Mouse (Mus musculus): ENCODE results near the gene Gabre. TPM values are rescaled to one million over a fixed set of nuclear protein-coding genes. Genes with fewer than 3 reads are reported as not detected.

Gene Gabre
- total RNA-seq (2021), result under 1 TPM in 1 of 2 experiments, not detected in 1; 0.34 TPM

DNA sequence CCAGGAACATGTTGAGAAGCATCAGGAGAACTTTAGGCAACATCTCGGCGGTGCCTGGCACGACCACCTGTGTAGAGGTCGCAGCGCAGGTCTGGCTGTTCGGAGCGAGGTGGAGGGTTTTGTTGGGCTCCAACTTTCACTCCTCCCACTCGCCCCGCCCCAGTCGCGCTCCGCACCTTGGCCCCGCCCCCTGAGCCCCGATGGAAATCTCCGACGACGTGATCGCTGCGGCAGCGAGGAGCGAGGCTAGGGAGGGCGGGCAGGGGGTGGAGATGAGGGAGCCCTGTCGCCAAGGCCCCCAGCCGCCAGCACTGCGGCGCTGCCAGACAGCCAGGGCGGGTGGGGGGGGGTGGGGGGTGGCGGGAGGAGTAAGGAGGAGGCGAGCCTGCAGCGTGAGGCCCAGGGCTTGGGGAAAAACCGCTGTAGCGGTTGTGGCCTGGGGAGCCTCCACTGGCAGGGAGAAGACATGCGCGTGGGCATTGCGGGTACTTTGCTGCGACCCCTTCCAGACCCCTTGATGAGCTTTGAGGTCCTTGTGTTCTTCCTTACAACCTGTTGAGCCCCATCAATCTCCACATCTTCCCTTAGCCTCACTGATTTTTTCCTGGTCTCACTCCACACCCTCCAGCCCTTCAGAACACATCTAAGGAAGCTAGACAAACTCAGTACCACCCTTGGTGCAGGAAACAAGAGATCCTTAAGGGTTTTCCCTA is at the start of gene Gabre:
Gene Gabre, minus strand, starts transcription at position 145 of the 713 bp plus-strand sequence.
- intact Hi-C loops (cut with DNase I), result no loop called here
- peak; percentile 32 for DNase-seq

DNA sequence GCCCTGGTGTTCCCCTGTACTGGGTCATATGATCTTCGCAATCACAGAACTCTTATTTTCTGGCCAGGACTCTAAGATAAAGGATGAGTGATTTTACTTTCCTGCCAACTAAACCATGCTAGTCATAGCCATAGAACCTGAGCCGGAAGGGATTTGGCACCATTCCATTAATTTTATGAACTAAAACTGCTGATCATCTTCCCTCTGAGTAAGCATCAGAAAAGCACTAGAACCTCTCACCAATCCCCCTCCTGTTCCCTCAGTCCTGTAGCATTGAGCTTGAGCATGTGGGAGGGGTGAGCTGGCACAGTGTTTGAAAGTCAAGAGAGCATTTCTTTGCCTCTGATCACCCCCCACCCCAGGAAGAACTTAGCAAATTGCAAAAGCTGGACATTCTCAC is 23.2 kb upstream of the Gabre start:
- no peak for DNase-seq

DNA sequence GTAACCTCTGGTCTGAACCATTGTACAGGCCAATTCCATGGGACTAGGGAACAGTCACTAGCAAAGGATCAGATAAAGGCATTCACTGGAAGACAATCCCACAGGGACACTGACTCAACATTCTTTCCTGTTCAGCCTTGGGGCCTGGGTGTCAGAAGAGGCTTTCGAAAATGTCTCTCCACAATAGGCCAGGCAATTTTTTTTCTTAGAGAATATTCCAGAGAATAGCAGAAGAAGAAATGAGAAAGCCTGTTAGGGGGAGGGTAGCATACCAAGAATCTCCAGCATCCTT is 715 bp upstream of the Gabre start:
- intact Hi-C loops (cut with DNase I), result no loop called here
- no peak for DNase-seq

More for the DNA sequence above, 23.2 kb upstream of the Gabre start:
- intact Hi-C loops (cut with DNase I), result no loop called here

DNA sequence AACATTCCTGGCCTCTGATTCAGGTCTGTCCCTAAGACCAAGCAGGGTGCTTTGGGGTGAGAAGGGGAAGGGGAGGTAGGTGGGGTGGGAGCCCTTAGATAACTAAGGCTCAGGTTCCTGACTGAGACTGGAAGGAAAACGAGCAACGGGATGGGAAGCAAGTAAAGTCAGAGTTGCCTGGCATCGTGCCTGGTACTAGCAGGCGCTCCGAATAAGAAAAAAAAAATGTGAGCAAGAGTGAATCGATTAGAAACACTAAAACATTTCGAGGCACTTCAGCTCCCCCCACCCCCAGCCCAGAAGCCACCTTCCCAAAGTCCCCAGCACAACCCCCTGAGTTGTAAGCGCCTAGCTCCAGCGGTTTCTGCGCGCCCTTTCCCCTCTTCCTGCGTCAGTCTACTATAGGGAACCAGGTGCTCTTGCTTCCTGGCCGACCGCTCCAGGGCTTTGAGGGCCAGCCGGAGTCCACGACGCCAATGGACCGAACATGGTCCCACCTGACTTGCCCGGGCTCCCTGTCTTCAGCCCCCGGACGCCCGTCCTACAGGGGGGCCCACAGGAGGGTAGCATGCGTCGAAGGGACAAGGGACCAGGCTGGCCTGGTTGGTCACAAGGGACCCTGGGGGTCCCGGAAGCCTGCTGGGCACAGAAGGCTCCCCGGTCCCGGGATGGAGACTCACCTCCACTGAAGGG is 491 bp downstream of the Gabre start:
- intact Hi-C loops (cut with DNase I), result no loop called here
- no peak for DNase-seq

DNA sequence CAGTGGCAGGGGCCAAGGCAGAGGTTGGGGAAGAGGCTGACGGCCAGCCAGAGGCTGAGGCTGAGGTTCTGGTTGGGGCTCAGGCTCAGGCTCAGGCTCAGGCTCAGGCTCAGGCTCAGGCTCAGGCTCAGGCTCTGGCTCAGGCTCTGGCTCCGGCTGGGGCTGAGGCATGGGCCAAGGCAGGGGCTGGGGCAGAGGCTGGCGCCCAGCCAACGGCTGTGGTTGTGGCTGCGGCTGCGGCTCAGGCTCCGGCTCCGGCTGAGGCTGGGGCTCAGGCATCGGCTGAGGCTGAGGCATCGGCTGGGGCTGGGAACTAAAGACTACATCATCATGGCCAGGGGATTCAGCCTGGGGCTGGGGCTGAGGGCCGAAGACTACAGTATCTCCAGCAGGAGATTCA is 4.0 kb downstream of the Gabre start:
- peak; percentile 31 for DNase-seq
- intact Hi-C loops (cut with DNase I), result no loop called here

DNA sequence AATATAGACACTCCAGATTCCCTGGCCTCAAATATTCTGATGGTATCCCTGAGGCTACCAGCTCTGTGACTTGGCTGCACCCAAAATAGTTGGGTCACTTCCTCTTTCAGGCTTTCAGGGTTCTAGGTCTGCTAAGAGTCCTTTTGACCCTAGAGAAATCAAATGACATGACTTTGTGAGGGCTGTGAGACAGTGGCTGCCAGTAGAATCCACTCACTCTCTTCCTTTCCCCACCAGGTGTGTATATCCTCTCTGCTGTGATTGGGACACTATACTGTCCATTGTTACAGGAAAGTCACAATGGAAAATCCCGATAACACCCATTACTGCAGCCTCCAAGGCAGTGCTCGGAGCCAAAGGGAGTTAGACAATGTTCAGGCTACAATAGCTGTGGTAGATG is 52.9 kb downstream of the Gabre start, which contains the start of gene Magea4:
Gene Magea4, plus strand, starts transcription at position 301 of the 400 bp plus-strand sequence.
- no peak for DNase-seq
- intact Hi-C loops (cut with DNase I), result no loop called here

Small RNA genes lying within 50 kb of the gene (microRNA-seq; reads per million reads assigned to microRNA genes)
- gene Mir224 (19.9 reads per million, percentile 35 among the genes with 10 or more reads in this experiment), gene Mir452 (8.7 reads per million, percentile 23 among the genes with 10 or more reads in this experiment)

Other genes with a start within 250 kb of the Gabre start
- gene Magea4, start 52.8 kb downstream of the Gabre start, total RNA-seq (2021), result not detected
- gene Magea10, start 112.1 kb upstream of the Gabre start, total RNA-seq (2021), result not detected

Measured in left cerebral cortex, postnatal 4 days (tissue).